Mouse (Mus musculus) CH12.LX (cell line): Measurements from ENCODE around the gene Rtn4rl1. TPM values are rescaled to one million over a fixed set of nuclear protein-coding genes. Genes with fewer than 3 reads are reported as not detected.

ENCODE experiments used
- DNase-seq: peaks from one replicate; pipeline ENCODE4 v3.0.0-alpha.2; 2013; ENCODE audit errors: extremely low read depth
- H3K27ac ChIP-seq: 2 replicates; pipeline ENCODE4 v1.5.1; 2012; ENCODE audit warnings: low read depth, mild to moderate bottlenecking, control low read depth, moderate library complexity; ENCODE audit not compliant: insufficient read depth
- H3K27me3 ChIP-seq: replicated peaks from 2 replicates; pipeline ENCODE3; 2012; ENCODE audit warnings: inconsistent platforms
- H3K36me3 ChIP-seq, 2 experiments: replicated peaks in 1 of 2; 2 replicates each; pipeline versions ENCODE3 to v1.6.1; 2012; ENCODE audit warnings: inconsistent platforms in 1 of 2, low read length in 1 of 2, mild to moderate bottlenecking in 1 of 2, mixed read lengths in 1 of 2, moderate library complexity in 1 of 2; ENCODE audit not compliant: control insufficient read depth in 1 of 2, insufficient read depth in 1 of 2
- H3K4me1 ChIP-seq, 2 experiments: 2 replicates each; pipeline ENCODE4 v1.6.1; 2012; ENCODE audit warnings: inconsistent platforms in 1 of 2, moderate library complexity in 1 of 2; ENCODE audit not compliant: insufficient read depth in 2 of 2, control insufficient read depth in 1 of 2
- H3K4me2 ChIP-seq: 2 replicates; pipeline ENCODE4 v1.6.1; 2012; ENCODE audit warnings: low read depth, mild to moderate bottlenecking, control low read depth; ENCODE audit not compliant: poor library complexity, insufficient read depth, severe bottlenecking
- H3K4me3 ChIP-seq, 3 experiments: fragments of 150-350 bp in 1 of 3; sonication (generic) in 1 of 3; replicated peaks in 1 of 3; 2 replicates each; pipeline versions ENCODE3 to v1.5.1; 2011 to 2012; ENCODE audit warnings: low read depth in 2 of 3, low read length in 2 of 3, mild to moderate bottlenecking in 2 of 3, moderate library complexity in 2 of 3, control low read depth in 1 of 3, improper control_type of control experiment in 1 of 3, inconsistent platforms in 1 of 3, mixed read lengths in 1 of 3; ENCODE audit not compliant: poor library complexity in 1 of 3
- H3K79me2 ChIP-seq: replicated peaks from 2 replicates; pipeline ENCODE4 v1.6.1; 2012; ENCODE audit warnings: mild to moderate bottlenecking, moderate library complexity; ENCODE audit not compliant: control insufficient read depth, poor library complexity, insufficient read depth, severe bottlenecking; ENCODE audit errors: extremely low read depth
- H3K9ac ChIP-seq: 2 replicates; pipeline ENCODE4 v1.6.1; 2012; ENCODE audit warnings: low read depth, mild to moderate bottlenecking, control low read depth, moderate library complexity; ENCODE audit not compliant: insufficient read depth
- H3K9me3 ChIP-seq: replicated peaks from 2 replicates; pipeline ENCODE3; 2012; ENCODE audit warnings: low read length, inconsistent platforms, mixed read lengths
- CHD1 ChIP-seq: IDR thresholded peaks from 2 replicates; pipeline ENCODE4 v1.6.1; 2012; ENCODE audit warnings: low read depth, low read length, improper control_type of control experiment, inconsistent platforms
- CHD2 ChIP-seq: IDR thresholded peaks from 2 replicates; pipeline ENCODE4 v1.6.1; 2011; ENCODE audit warnings: low read length, improper control_type of control experiment
- CTCF ChIP-seq, 2 experiments: IDR thresholded peaks in 1 of 2; conservative IDR thresholded peaks in 1 of 2; 2 replicates each; pipeline ENCODE4 v1.5.1; 2011 to 2012; ENCODE audit warnings: low read depth in 2 of 2, low read length in 2 of 2, improper control_type of control experiment in 1 of 2, inconsistent platforms in 1 of 2, mild to moderate bottlenecking in 1 of 2, moderate library complexity in 1 of 2
- E2F4 ChIP-seq: IDR thresholded peaks from 2 replicates; pipeline ENCODE4 v1.6.1; 2011; ENCODE audit warnings: low read depth, low read length, improper control_type of control experiment; ENCODE audit not compliant: insufficient replicate concordance
- ETS1 ChIP-seq: conservative IDR thresholded peaks from 2 replicates; pipeline ENCODE4 v1.6.1; 2012; ENCODE audit warnings: low read depth, mild to moderate bottlenecking, inconsistent platforms, low read length, improper control_type of control experiment, moderate library complexity
- GABPA ChIP-seq: IDR thresholded peaks from 2 replicates; pipeline ENCODE4 v1.6.1; 2012; ENCODE audit warnings: low read depth, low read length, improper control_type of control experiment, inconsistent platforms; ENCODE audit not compliant: insufficient replicate concordance
- HCFC1 ChIP-seq: IDR thresholded peaks from 2 replicates; pipeline ENCODE4 v1.6.1; 2012; ENCODE audit warnings: low read depth, mild to moderate bottlenecking, inconsistent platforms, low read length, improper control_type of control experiment
- JUN ChIP-seq: IDR thresholded peaks from 2 replicates; pipeline ENCODE4 v1.6.1; 2011; ENCODE audit warnings: low read depth, mild to moderate bottlenecking, low read length, improper control_type of control experiment, moderate library complexity; ENCODE audit not compliant: insufficient read depth
- JUND ChIP-seq: conservative IDR thresholded peaks from 2 replicates; pipeline ENCODE4 v1.6.1; 2011; ENCODE audit warnings: low read depth, low read length, improper control_type of control experiment
- KAT2A ChIP-seq: IDR thresholded peaks from 2 replicates; pipeline ENCODE4 v1.6.1; 2012; ENCODE audit warnings: low read length, improper control_type of control experiment, inconsistent platforms; ENCODE audit not compliant: insufficient replicate concordance
- MAFK ChIP-seq: IDR thresholded peaks from 2 replicates; pipeline ENCODE4 v1.6.1; 2011; ENCODE audit warnings: low read length, improper control_type of control experiment; ENCODE audit not compliant: insufficient replicate concordance
- MAX ChIP-seq: IDR thresholded peaks from 2 replicates; pipeline ENCODE4 v1.6.1; 2011; ENCODE audit warnings: low read length, improper control_type of control experiment
- MAZ ChIP-seq: IDR thresholded peaks from 2 replicates; pipeline ENCODE4 v1.6.1; 2012; ENCODE audit warnings: low read depth, mild to moderate bottlenecking, inconsistent platforms, low read length, improper control_type of control experiment, moderate library complexity
- MEF2A ChIP-seq: IDR thresholded peaks from 2 replicates; pipeline ENCODE4 v1.6.1; 2014; ENCODE audit warnings: low read depth, mild to moderate bottlenecking, inconsistent platforms, low read length, improper control_type of control experiment, borderline replicate concordance
- MYC ChIP-seq: IDR thresholded peaks from 2 replicates; pipeline ENCODE4 v1.6.1; 2011; ENCODE audit warnings: low read depth, mild to moderate bottlenecking, improper control_type of control experiment, low read length
- NELFE ChIP-seq: IDR thresholded peaks from 2 replicates; pipeline ENCODE4 v1.6.1; 2011; ENCODE audit warnings: low read depth, low read length, improper control_type of control experiment
- PAX5 ChIP-seq: IDR thresholded peaks from 2 replicates; pipeline ENCODE4 v1.6.1; 2012; ENCODE audit warnings: low read length, inconsistent platforms, mixed read lengths
- POLR2A ChIP-seq: IDR thresholded peaks from 2 replicates; pipeline ENCODE4 v1.6.1; 2011; ENCODE audit warnings: low read depth, mild to moderate bottlenecking, improper control_type of control experiment, low read length
- POLR2AphosphoS2 ChIP-seq: IDR thresholded peaks from 2 replicates; pipeline ENCODE4 v1.6.1; 2011; ENCODE audit warnings: low read depth, low read length, improper control_type of control experiment
- RAD21 ChIP-seq: IDR thresholded peaks from 2 replicates; pipeline ENCODE4 v1.6.1; 2011; ENCODE audit warnings: low read depth, mild to moderate bottlenecking, low read length, improper control_type of control experiment, moderate library complexity
- SIN3A ChIP-seq: IDR thresholded peaks from 2 replicates; pipeline ENCODE4 v1.6.1; 2012; ENCODE audit warnings: low read length, improper control_type of control experiment, inconsistent platforms
- SMC3 ChIP-seq: IDR thresholded peaks from 2 replicates; pipeline ENCODE4 v1.6.1; 2011; ENCODE audit warnings: low read depth, low read length, improper control_type of control experiment
- TCF12 ChIP-seq: IDR thresholded peaks from 2 replicates; pipeline ENCODE4 v1.6.1; 2014; ENCODE audit warnings: low read depth, mild to moderate bottlenecking, inconsistent platforms, low read length, improper control_type of control experiment
- USF2 ChIP-seq: conservative IDR thresholded peaks from 2 replicates; pipeline ENCODE4 v1.6.1; 2011; ENCODE audit warnings: low read depth, low read length, improper control_type of control experiment
- ZC3H11A ChIP-seq: IDR thresholded peaks from 2 replicates; pipeline ENCODE4 v1.6.1; 2012; ENCODE audit warnings: low read depth, mild to moderate bottlenecking, inconsistent platforms, low read length, improper control_type of control experiment
- ZMIZ1 ChIP-seq: IDR thresholded peaks from 2 replicates; pipeline ENCODE4 v1.6.1; 2012; ENCODE audit warnings: low read depth, mild to moderate bottlenecking, inconsistent platforms, low read length, improper control_type of control experiment
- dilution Hi-C: fragments of 300-500 bp; cut with MboI; formaldehyde crosslinking; loops from 2 replicates; pipeline ENCODE4 v1.14.3; 2020; ENCODE audit warnings: low sequenced_read_pairs; ENCODE audit not compliant: extremely low pct_unique_long_range_greater_than_20kb, extremely low pct_ligation_motif_present
- in situ Hi-C: fragments of 300-500 bp; cut with MboI; formaldehyde crosslinking; loops from 3 replicates; pipeline ENCODE4 v1.14.3; 2019; ENCODE audit warnings: low sequenced_read_pairs, low pct_ligation_motif_present, low pct_unique_long_range_greater_than_20kb, mixed read lengths
- polyA plus RNA-seq: library from polyadenylated mRNA; unstranded; fragments of >175 nt; gene quantifications from 2 replicates; pipeline ENCODE4 v1.2.1, GENCODE M21; 2012; ENCODE audit warnings: low read depth; ENCODE audit not compliant: insufficient read length
- total RNA-seq, 2 experiments: library from RNA; depleted of rRNA; stranded (reverse); fragments of 300-350 nt in 1 of 2; fragments of >200 nt in 1 of 2; gene quantifications; 2 replicates each; pipeline ENCODE4 v1.2.3; 2012 to 2014

The Rtn4rl1 gene
- total and polyA plus RNA-seq, 3 experiments, result 0.04 to 0.09 TPM; not detected in 1

GRCm38 (mm10) chr11:75170136-75170751, 23.3 kb upstream of the Rtn4rl1 start (continued):
- TF ChIP-seq RAD21 (peak; percentile 88), MEF2A (peak; percentile 42; the same call in 1 of the 2 replicates), NELFE (peak; percentile 61), MAFK (no peak), TCF12 (peak; percentile 70; the same call in 1 of the 2 replicates), MAZ (peak; percentile 87), POLR2A (peak; percentile 61), SMC3 (peak; percentile 87), JUND (no peak), ZMIZ1 (no peak; the same call in 1 of the 2 replicates), CHD1 (no peak), CHD2 (peak; percentile 54; the same call in 1 of the 2 replicates)

DNA sequence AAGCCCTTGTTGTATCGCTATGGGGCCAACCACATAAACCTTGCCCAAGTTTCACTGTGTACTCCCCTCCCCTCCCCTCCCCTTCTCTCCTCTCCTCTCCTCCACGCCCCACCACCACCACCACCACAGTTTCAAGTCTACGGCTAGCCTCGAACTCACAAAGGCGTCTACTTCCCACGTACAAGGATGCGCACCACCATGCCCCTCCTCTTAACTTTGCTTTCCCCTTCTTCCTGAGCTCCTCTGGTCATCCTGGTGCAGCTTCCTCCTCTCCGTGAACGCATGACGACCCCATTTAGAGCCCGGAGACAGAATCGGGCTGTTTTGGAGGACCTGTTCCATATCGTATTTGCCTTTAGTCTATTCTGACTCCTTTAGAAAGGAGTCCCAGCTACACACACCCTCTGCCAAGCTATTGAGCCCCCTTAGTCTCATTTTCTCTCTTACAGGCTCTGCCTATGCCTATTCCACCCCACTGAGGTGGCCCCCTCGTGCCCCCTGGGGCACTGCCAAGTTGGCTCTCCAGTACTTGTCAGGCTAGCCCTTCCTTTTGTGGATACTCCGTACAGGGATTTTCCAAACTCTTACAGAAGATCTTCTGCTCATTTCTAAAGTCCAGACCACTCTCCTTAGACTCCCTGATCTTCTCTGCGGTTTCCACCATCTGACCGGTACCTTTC, 22.3 kb upstream of the Rtn4rl1 start:
- TF ChIP-seq MYC (no peak), E2F4 (no peak), CTCF (conservative IDR thresholded peaks at IDR 0.05 in 1 of 2, IDR thresholded peaks at IDR 0.05 in 1 of 2; ENCODE audit: low read depth in 2 of 2, low read length in 2 of 2) (no peak), KAT2A (no peak), PAX5 (no peak), MAZ (no peak), HCFC1 (no peak), POLR2A (no peak), JUN (no peak), MAX (no peak), CHD1 (no peak), JUND (no peak), ZC3H11A (no peak), POLR2AphosphoS2 (no peak), GABPA (no peak), RAD21 (no peak), USF2 (no peak), SIN3A (no peak), CHD2 (no peak), ETS1 (no peak)
- TF ChIP-seq, all 38 proteins: peak for 0
- Histone ChIP-seq H3K9ac (0 out of 2 replicates have a peak overlapping the region, but pooled peaks have one; percentile 8), H3K27me3 (peaks cover 35% of the 10 kb centered on the region), H3K4me3 (peak overlapping the region in 1 of 3 experiments; percentile 71), H3K27ac (no peak overlapping the region), H3K36me3 (peaks cover 12 to 21% of the 10 kb centered on the region in 2 experiments), H3K9me3 (peaks cover 16% of the 10 kb centered on the region), H3K4me2 (peak overlapping the region; percentile 69), H3K4me1 (peaks cover 19 to 42% of the 10 kb centered on the region in 2 experiments), H3K79me2 (no peaks in the 10 kb centered on the region; the same call in 1 of the 2 replicates)
- dilution Hi-C loops (no loop called here), in situ Hi-C loops (loop anchor here (25.0 kb wide), 1 partner anchor 534 kb away; the partner anchor contains the start of gene Cluh)
- no peak for DNase-seq
